Mouse (Mus musculus) liver, embryonic 14 days (tissue): ENCODE results near the gene Meox2. TPM values are rescaled to one million over a fixed set of nuclear protein-coding genes. Genes with fewer than 3 reads are reported as not detected.

ENCODE experiments used
- polyA plus RNA-seq: library from polyadenylated mRNA; depleted of rRNA; stranded (reverse); fragments of >200 nt; gene quantifications from 2 replicates; pipeline ENCODE4 v1.2.3, GENCODE M21; 2012; rRNA removed

Gene Meox2
- 0.13 and 0.43 TPM in 2 replicates for polyA plus RNA-seq

DNA sequence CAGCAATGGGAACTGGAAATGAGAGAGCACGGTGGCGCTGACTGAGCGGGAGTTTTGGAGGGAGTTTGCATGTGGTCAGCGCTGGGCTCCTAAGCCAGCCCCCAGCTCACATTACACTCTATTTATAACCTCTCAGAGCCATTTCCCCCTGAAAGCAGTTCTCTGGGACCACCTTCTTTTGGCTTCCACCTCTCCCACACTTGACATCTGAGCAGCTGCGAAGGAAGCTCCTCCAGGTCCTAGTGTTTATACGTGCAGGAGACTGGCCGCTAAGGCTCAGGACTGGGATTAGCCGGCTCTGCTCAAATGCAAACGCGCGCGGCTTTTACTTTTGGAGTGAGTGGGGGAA is at the start of gene Meox2:
TSS of gene Meox2 (plus strand) at position 151 of the 349 bp plus-strand sequence.

Other genes starting within 250 kb of the Meox2 start
- gene Agmo, start 133.1 kb downstream of the Meox2 start, polyA plus RNA-seq, result 4.1 and 4.7 TPM in 2 replicates